Mouse (Mus musculus) midbrain, embryonic 10.5 days (tissue): ENCODE measurements around the gene Gys1. TPM values are rescaled to one million over a fixed set of nuclear protein-coding genes. Genes with fewer than 3 reads are reported as not detected.
"Not testable (repeated sequence)": the region's sequence is repeated elsewhere in the genome, so short reads cannot be mapped to it uniquely, and the experiment has no call there.

Source experiments
- DNase-seq: peaks from one replicate; pipeline ENCODE4 v3.0.0-alpha.2; 2017; ENCODE audit warnings: low spot score
- H3K27ac ChIP-seq: fragments of 300-500 bp; sonication (generic); replicated peaks from 2 replicates; pipeline ENCODE4 v1.5.1; 2016; ENCODE audit warnings: mild to moderate bottlenecking
- H3K27me3 ChIP-seq: fragments of 300-500 bp; sonication (generic); 2 replicates; pipeline ENCODE4 v1.6.1; 2016; ENCODE audit warnings: low read depth, mild to moderate bottlenecking; ENCODE audit not compliant: poor library complexity, severe bottlenecking
- H3K36me3 ChIP-seq: fragments of 300-500 bp; sonication (generic); 2 replicates; pipeline ENCODE4 v1.6.1; 2016; ENCODE audit warnings: mild to moderate bottlenecking, moderate library complexity
- H3K4me1 ChIP-seq: fragments of 300-500 bp; sonication (generic); 2 replicates; pipeline ENCODE4 v1.6.1; 2016
- H3K4me3 ChIP-seq: fragments of 300-500 bp; sonication (generic); 2 replicates; pipeline ENCODE4 v1.5.1; 2016; ENCODE audit warnings: mild to moderate bottlenecking, moderate library complexity
- H3K9me3 ChIP-seq: fragments of 300-500 bp; sonication (generic); replicated peaks from 2 replicates; pipeline ENCODE4 v1.6.1; 2016; ENCODE audit warnings: mild to moderate bottlenecking
- WGBS: fragments of 180-500 bp; shearing (Covaris S2); methylation state at CpG from one replicate; pipeline ENCODE4 v1.1.7; 2016; 5-methylcytosine and 5-hydroxymethylcytosine counted together
- polyA plus RNA-seq: library from polyadenylated mRNA; unstranded; fragments of >200 nt; fragmentation: Nextera tagmentation; extraction: Ambion mirVana; gene quantifications from 2 replicates; pipeline ENCODE4 v1.2.1, GENCODE M21; 2016

Gene Gys1
- polyA plus RNA-seq, 1 experiment from 2014 or later = 41.7 TPM

- H3K27ac ChIP-seq = no peak overlapping the region
- 90% methylated on average over 4 of the region's 4 CpGs for WGBS
- no peak for DNase-seq
- peaks cover 66% of the 10 kb centered on the region for H3K36me3 ChIP-seq
- H3K27me3 ChIP-seq = no peaks in the 10 kb centered on the region
- no peak overlapping the region for H3K4me3 ChIP-seq
- peaks cover 58% of the 10 kb centered on the region for H3K4me1 ChIP-seq
- no peaks in the 10 kb centered on the region for H3K9me3 ChIP-seq
Observed at GRCm38 (mm10) chr7:45462325-45462724, 27.7 kb downstream of the Gys1 start.

GRCm38 (mm10) chr7:45462868-45463267 is 28.2 kb downstream of the Gys1 start:
- 78% methylated on average over 4 of the region's 4 CpGs for WGBS
- H3K27ac ChIP-seq, DNase-seq, H3K4me3 ChIP-seq, H3K9me3 ChIP-seq, H3K27me3 ChIP-seq: not testable (repeated sequence)
- H3K36me3 ChIP-seq = peaks cover 60% of the 10 kb centered on the region
- peaks cover 56% of the 10 kb centered on the region for H3K4me1 ChIP-seq

GRCm38 (mm10) chr7:45463987-45464778 is 29.5 kb downstream of the Gys1 start:
- H3K4me3 ChIP-seq = no peak overlapping the region
- peaks cover 47% of the 10 kb centered on the region for H3K4me1 ChIP-seq
- H3K27me3 ChIP-seq = no peaks in the 10 kb centered on the region
- H3K36me3 ChIP-seq = peaks cover 51% of the 10 kb centered on the region
- H3K27ac ChIP-seq = no peak overlapping the region
- DNase-seq = no peak
- 97% methylated on average over 7 of the region's 7 CpGs for WGBS
- H3K9me3 ChIP-seq = no peaks in the 10 kb centered on the region

- Histone ChIP-seq H3K4me3 (peak overlapping the region; percentile 90), H3K27me3 (no peaks in the 10 kb centered on the region), H3K36me3 (peaks cover 51% of the 10 kb centered on the region), H3K9me3 (no peaks in the 10 kb centered on the region), H3K4me1 (peaks cover 44% of the 10 kb centered on the region), H3K27ac (no peak overlapping the region)
- no peak for DNase-seq
- 96% methylated on average over 12 of the region's 12 CpGs for WGBS
Observed at GRCm38 (mm10) chr7:45465112-45465511, 30.5 kb downstream of the Gys1 start.

- Histone ChIP-seq H3K4me1 (peaks cover 39% of the 10 kb centered on the region), H3K27me3 (no peaks in the 10 kb centered on the region), H3K36me3 (peaks cover 51% of the 10 kb centered on the region), H3K9me3 (no peaks in the 10 kb centered on the region), H3K4me3 (peak overlapping the region; percentile 90), H3K27ac (peak overlapping the region; percentile 94)
- DNase-seq = no peak
- 87% methylated on average over 9 of the region's 9 CpGs for WGBS
Observed at GRCm38 (mm10) chr7:45465549-45465948, 30.9 kb downstream of the Gys1 start.

GRCm38 (mm10) chr7:45466283-45467089 is 31.8 kb downstream of the Gys1 start, which contains the start of gene Bax:
Bax (minus strand) TSS chr7:45466898.
- peak within 1 kb of the TSS; percentile 94 for H3K27ac ChIP-seq
- H3K36me3 ChIP-seq = peaks cover 42% of the 10 kb centered on the region
- H3K4me1 ChIP-seq = peaks cover 34% of the 10 kb centered on the region
- peak within 1 kb of the TSS; percentile 90 for H3K4me3 ChIP-seq
- DNase-seq = peak; percentile 96
- under 1% methylated on average over 58 of the region's 58 CpGs for WGBS
- H3K27me3 ChIP-seq = no peaks in the 10 kb centered on the region
- H3K9me3 ChIP-seq = no peaks in the 10 kb centered on the region

- WGBS = 32% methylated on average over 7 of the region's 7 CpGs
- Histone ChIP-seq H3K4me1 (peaks cover 30% of the 10 kb centered on the region), H3K27me3 (no peaks in the 10 kb centered on the region), H3K27ac (peak overlapping the region; percentile 94), H3K9me3 (no peaks in the 10 kb centered on the region), H3K36me3 (peaks cover 35% of the 10 kb centered on the region), H3K4me3 (peak overlapping the region; percentile 90)
- no peak for DNase-seq
Observed at GRCm38 (mm10) chr7:45467090-45467670, 32.5 kb downstream of the Gys1 start.

GRCm38 (mm10) chr7:45470869-45471268 is 36.2 kb downstream of the Gys1 start:
- no peak overlapping the region for H3K27ac ChIP-seq

GRCm38 (mm10) chr7:45475291-45475969 is 40.8 kb downstream of the Gys1 start:
- Histone ChIP-seq H3K27me3 (no peaks in the 10 kb centered on the region), H3K4me1 (0 out of 2 replicates have a peak, but pooled peaks cover 5% of the 10 kb centered on the region), H3K9me3 (no peaks in the 10 kb centered on the region), H3K36me3 (peaks cover 10% of the 10 kb centered on the region), H3K4me3 (0 out of 2 replicates have a peak overlapping the region, but pooled peaks have one; percentile 14), H3K27ac (no peak overlapping the region)
- no peak for DNase-seq
- 74% methylated on average over 16 of the region's 16 CpGs for WGBS

More at GRCm38 (mm10) chr7:45470869-45471268, 36.2 kb downstream of the Gys1 start:
- H3K4me3 ChIP-seq = no peak overlapping the region
- 15% methylated on average over 3 of the region's 3 CpGs for WGBS
- H3K4me1 ChIP-seq = peaks cover 19% of the 10 kb centered on the region
- DNase-seq = peak; percentile 62
- peaks cover 3% of the 10 kb centered on the region; the same call in 1 of the 2 replicates for H3K36me3 ChIP-seq
- no peaks in the 10 kb centered on the region for H3K9me3 ChIP-seq
- H3K27me3 ChIP-seq = no peaks in the 10 kb centered on the region

GRCm38 (mm10) chr7:45476453-45476852 is 41.8 kb downstream of the Gys1 start:
- peaks cover 10% of the 10 kb centered on the region for H3K36me3 ChIP-seq
- H3K27ac ChIP-seq = no peak overlapping the region
- H3K4me3 ChIP-seq = no peak overlapping the region
- H3K4me1 ChIP-seq = 0 out of 2 replicates have a peak, but pooled peaks cover 2% of the 10 kb centered on the region
- 64% methylated on average over 1 of the region's 1 CpGs for WGBS
- H3K27me3 ChIP-seq = no peaks in the 10 kb centered on the region
- DNase-seq = no peak
- H3K9me3 ChIP-seq = no peaks in the 10 kb centered on the region

GRCm38 (mm10) chr7:45477003-45477402 is 42.4 kb downstream of the Gys1 start:
- no peaks in the 10 kb centered on the region for H3K9me3 ChIP-seq
- no peaks in the 10 kb centered on the region for H3K4me1 ChIP-seq
- H3K36me3 ChIP-seq = peaks cover 10% of the 10 kb centered on the region
- no peak overlapping the region for H3K27ac ChIP-seq
- H3K27me3 ChIP-seq = no peaks in the 10 kb centered on the region
- WGBS = 33% methylated on average over 3 of the region's 3 CpGs
- no peak overlapping the region for H3K4me3 ChIP-seq
- DNase-seq = peak; percentile 51

GRCm38 (mm10) chr7:45478774-45479173 is 44.1 kb downstream of the Gys1 start:
- 96% methylated on average over 7 of the region's 7 CpGs for WGBS
- H3K9me3 ChIP-seq = no peaks in the 10 kb centered on the region
- H3K27ac ChIP-seq = no peak overlapping the region
- no peaks in the 10 kb centered on the region for H3K4me1 ChIP-seq
- peaks cover 10% of the 10 kb centered on the region for H3K36me3 ChIP-seq
- no peak for DNase-seq
- no peak overlapping the region for H3K4me3 ChIP-seq
- H3K27me3 ChIP-seq = no peaks in the 10 kb centered on the region
